Mouse (Mus musculus) left cerebral cortex, postnatal 14 days (tissue): ENCODE measurements around the gene Plk3. TPM values are rescaled to one million over a fixed set of nuclear protein-coding genes. Genes with fewer than 3 reads are reported as not detected.

Experiments used
- DNase-seq, 2 experiments: peaks; one replicate each; pipeline ENCODE4 v3.0.0; 2021 to 2022; ENCODE audit warnings: low spot score in 2 of 2, mixed read lengths in 1 of 2
- intact Hi-C: fragments of 180-260 bp; cut with DNase I; formaldehyde crosslinking; loops from one replicate; pipeline ENCODE4 v1.15.1; 2025
- microRNA-seq, 2 experiments: library from miRNA; unstranded; fragments of <30 nt; microRNA quantifications; one replicate each; pipeline ENCODE4 v1.2.0; 2022
- total RNA-seq, 2 experiments: library from RNA; stranded (reverse); gene quantifications; 2 replicates each; pipeline ENCODE4 v1.2.3; 2021

The Plk3 gene
- total RNA-seq, 2 experiments from 2014 or later: 15.6 to 16.2 TPM

DNA sequence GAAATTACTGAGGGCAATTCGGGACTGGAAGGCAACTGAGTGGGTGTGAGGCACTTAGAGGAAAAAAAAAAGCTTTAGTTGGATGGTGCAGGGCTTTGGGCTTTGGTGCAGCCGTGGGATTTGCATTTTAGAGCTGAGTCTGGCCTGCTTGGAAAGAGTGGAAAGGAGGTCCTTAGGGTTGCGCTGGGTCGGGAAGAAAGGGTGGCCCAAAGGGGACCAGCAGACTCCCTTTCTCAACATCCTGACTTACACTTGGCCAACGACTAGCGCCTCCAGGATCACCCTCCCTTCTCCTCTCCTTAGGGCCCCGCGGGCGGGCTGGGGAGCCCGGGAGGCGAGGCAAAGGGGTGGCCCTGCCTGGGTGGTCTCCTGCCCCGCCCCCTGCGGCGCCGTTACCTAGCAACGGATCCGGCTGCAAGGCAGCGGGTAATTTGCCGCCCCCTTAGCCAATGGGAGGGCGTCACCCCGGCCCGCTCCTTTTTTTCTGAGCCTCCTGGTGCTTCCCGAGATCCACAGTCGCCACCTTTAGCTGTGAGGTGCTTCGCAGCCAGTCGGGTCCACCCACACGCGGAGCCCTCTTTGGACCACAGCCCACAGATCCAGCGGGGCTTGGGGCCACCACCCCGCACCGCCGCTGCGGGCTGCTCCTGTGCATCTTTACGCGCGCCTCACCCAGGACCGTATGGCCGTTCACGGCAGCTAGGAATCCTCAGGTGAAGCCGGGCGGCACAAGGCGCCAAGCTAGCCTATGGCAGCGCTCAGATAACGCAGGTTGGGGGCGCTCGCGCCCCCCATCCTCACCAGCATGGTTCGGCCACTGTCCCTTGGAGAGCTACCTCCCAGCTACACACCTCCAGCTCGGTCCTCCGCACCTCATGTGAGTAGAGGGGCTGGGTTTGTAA, 38.0 kb downstream of the Plk3 start, which contains the start of gene Ptch2:
Gene Ptch2, plus strand, starts transcription at position 525 of the 902 bp plus-strand sequence.
- intact Hi-C loops: no loop called here
- DNase-seq: peak; percentile 52 to 65

DNA sequence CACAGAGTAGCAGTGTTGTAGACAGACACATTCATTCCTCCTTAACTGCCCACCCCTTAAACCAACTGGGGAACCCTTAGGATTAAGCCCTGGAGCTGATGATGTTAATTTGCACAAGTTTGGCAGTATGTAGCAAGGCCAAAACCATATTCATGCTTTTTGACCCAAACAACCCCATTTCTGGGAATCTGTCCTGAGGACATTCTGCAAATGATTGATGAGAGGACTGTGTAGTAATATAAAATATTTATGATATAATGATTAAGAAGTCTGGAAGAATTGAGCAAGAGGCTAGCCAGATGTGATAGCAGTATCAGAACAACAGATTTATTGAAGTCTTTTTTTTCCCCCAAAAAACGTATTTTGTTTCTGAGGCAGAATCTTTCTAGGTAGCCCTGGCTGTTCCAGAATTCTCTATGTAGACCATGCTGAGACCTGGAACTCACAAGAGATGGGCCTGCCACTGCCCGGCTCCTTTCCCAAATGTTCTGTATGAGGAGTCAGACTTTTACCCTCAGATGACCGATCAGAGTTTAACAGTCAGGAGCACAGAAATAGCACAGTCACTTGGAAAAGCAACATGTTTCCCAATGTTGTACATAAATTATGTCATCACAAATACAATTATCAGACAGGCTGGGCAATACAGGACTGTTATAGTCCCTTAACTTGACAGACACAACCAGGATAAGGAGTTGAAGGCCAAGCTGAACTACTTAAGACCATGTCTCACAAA, 39.0 kb downstream of the Plk3 start:
- DNase-seq: no peak
- intact Hi-C loops: no loop called here

DNA sequence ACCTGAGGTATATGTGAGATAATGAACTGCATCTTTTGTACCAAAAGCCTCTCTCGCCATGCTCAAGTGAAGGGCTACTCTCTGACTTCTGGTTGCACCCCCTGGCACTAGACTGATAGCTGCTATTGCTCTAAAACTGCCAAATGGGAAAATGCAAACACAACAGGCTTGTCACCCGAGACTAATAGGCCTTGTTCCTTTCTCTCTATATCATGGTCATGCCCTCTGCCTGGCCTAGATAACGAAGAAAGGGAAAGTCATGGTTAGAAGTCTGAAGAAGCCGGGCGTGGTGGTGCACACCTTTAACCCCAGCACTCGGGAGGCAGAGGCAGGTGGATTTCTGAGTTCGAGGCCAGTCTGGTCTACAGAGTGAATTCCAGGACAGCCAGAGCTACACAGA, 43.2 kb downstream of the Plk3 start:
- no peak for DNase-seq
- intact Hi-C loops: no loop called here

DNA sequence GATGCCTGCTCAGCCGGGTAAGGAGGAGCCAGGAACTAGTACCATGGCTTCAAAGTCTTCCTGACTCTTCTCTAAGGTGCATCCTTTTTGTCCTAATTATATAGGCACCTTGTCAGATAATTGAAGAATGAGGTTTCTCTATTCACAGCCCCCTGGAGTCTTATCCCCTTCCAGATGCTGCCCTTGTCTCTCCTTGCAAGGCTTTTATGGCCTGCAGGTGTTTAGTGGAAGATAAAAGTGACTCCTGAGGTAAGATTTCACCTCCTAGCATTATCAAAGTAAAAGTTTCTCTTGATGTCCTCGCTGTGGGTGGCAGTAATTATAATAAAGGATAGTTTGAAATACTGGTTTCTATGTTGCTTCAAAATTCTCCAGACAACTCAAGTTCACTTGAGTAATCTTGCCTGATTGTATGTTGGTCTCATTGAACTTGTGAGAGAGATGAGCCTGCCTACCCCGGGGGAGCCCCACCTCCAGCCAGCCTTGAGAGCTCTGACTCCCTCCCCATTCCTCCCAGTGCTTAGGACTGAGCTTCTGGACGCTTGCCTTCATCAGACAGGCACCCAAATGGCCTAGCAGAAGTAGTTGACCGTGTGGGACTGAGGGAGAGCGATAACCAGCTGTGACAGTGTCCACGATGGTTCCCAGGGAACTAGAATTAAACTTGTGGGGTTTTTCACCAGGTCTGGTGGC, 45.7 kb downstream of the Plk3 start:
- intact Hi-C loops: no loop called here
- no peak for DNase-seq

Small RNA genes lying within 50 kb of the gene (microRNA-seq; reads per million reads assigned to microRNA genes)
- 0 reads per million in 2 experiments for gene Gm22398

Other genes starting within 250 kb of the Plk3 start
- 10 to 100 TPM; 40.8 to 46.3 TPM for gene Urod, start 139.6 kb downstream of the Plk3 start, total RNA-seq
- 10 to 100 TPM; 42.2 to 46.6 TPM for gene Hectd3, start 138.6 kb downstream of the Plk3 start, total RNA-seq
- gene Eif2b3, start 114.6 kb downstream of the Plk3 start, total RNA-seq: 10 to 100 TPM; 18.9 to 20.5 TPM
- gene Ptch2, start 37.9 kb downstream of the Plk3 start, total RNA-seq: 1 to 10 TPM; 1.3 to 2.4 TPM
- 10 to 100 TPM; 11.8 to 12.4 TPM for gene Btbd19, start 8.2 kb downstream of the Plk3 start, total RNA-seq
- not detected for gene Tctex1d4, start 7.2 kb downstream of the Plk3 start, total RNA-seq
- gene Rps8, start 22.3 kb upstream of the Plk3 start, total RNA-seq: 100 to 1,000 TPM; 448 to 449 TPM
- gene Kif2c, start 48.7 kb upstream of the Plk3 start, total RNA-seq: under 1 TPM; 0.46 to 0.61 TPM
- gene Tmem53, start 118.0 kb upstream of the Plk3 start, total RNA-seq: 1 to 10 TPM; 2.3 to 3.6 TPM
- under 1 TPM; 0.24 to 0.59 TPM for gene Armh1, start 118.2 kb upstream of the Plk3 start, total RNA-seq